Mouse (Mus musculus): ENCODE measurements around the gene Tspyl4.
"Not testable (repeated sequence)": the region's sequence is repeated elsewhere in the genome, so short reads cannot be mapped to it uniquely, and the experiment has no call there.

The Tspyl4 gene

DNA sequence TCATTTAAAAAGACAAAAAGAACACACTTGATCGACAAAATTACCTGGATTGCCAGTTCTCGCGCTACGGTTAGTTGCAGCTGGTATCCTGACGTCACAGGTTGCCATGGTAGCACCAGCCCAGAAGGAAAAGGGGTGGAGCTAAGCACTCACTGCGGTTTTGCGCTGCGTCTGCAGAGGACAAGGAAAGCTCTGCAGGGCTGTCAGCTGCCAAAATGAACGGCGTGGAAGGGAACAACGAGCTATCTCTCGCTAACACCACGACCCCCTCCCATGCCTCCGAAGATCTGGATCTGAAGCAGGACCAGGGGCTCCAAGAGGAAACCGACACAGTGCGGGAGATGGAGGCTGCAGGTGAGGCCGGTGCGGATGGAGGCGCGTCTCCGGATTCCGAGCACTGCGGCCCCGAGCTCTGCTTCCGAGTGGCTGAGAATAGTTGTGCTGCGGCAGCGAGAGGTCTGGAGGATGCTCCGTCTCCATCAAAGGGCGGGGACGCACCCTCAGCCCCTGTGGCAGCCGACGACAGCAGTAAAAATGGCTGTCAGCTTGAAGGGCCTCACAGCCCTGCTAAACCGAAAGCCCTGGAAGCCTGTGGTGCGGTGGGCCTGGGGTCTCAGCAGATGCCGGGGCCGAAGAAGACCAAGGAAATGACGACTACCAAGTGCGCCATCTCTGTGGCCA lies at the start of gene Tspyl4:
Tspyl4 (plus strand) TSS at position 144 of the 681 bp plus-strand sequence.
- DNase-seq (ENCODE audit: low spot score in 2 of 2) = peak; percentile 78 to 92

DNA sequence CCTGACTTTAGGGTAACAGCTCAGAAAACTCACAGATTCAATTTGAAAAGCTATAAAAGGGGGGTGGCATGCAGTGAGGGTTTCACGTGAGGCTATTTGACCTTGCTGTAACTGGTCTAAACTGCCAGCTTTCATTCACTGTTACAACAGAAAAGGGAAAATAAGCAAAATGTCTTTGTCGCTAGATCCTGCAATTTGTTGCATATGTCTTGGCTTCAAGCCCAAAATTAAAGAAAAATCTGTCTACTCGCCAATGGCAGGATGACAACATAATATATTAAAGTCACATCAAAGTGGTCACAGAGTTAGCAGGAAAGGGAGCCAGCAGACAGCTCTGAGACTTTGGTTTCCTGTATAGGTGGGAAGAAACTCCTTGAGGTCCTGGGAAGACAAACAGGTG lies 49.5 kb upstream of the Tspyl4 start:
- DNase-seq (ENCODE audit: low spot score in 2 of 2) = no peak

DNA sequence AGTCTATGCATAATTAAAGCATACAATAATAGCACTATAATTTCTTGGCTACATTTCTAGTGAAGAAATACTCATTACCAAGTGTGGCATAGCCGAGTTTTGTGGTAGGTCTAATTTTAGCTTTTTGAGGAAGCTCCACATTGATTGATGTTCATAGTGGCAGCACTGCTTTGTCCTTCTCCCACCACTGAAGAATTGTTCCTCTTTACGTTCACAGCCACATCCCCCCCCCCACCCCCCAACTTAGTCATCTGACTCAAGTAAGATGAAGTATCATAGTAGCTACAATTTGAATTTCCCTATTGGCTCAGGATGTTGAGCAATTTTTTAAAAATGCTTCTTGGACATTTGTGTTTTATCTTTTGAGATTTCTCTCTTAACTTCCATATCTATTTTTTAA lies 47.6 kb upstream of the Tspyl4 start:
- no peak for DNase-seq (ENCODE audit: low spot score in 2 of 2)

DNA sequence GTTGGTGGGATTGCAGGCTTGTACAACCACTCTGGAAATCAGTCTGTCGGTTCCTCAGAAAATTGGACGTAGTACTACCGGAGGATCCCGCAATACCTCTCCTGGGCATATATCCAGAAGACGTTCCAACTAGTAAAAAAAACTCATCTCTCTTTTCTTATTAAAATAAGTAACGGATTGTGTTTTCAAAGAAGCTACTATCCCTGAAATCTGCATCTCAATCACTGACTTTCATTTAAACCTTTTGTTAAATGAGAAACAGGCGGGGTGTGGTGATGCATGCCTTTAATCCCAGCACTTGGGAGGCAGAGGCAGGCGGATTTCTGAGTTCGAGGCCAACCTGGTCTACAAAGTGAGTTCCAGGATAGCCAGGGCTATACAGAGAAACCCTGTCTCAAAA lies 44.4 kb upstream of the Tspyl4 start:
- not testable (repeated sequence) for DNase-seq (ENCODE audit: low spot score in 2 of 2)

DNA sequence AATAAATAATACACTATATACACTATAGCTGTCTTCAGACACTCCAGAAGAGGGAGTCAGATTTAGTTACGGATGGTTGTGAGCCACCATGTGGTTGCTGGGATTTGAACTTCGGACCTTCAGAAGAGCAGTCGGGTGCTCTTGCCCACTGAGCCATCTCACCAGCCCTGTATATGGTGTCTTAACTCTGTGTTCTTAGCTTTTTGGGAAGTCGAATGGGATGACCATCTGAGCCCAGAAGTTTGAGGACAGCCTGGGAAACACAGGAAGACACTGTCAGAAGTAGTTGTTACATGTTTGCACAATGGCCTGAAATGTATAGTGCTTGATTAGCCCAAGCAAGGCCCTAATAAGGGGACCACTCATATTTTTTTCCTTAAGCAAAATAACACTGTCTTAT lies 32.1 kb upstream of the Tspyl4 start:
- DNase-seq (ENCODE audit: low spot score in 2 of 2) = no peak

DNA sequence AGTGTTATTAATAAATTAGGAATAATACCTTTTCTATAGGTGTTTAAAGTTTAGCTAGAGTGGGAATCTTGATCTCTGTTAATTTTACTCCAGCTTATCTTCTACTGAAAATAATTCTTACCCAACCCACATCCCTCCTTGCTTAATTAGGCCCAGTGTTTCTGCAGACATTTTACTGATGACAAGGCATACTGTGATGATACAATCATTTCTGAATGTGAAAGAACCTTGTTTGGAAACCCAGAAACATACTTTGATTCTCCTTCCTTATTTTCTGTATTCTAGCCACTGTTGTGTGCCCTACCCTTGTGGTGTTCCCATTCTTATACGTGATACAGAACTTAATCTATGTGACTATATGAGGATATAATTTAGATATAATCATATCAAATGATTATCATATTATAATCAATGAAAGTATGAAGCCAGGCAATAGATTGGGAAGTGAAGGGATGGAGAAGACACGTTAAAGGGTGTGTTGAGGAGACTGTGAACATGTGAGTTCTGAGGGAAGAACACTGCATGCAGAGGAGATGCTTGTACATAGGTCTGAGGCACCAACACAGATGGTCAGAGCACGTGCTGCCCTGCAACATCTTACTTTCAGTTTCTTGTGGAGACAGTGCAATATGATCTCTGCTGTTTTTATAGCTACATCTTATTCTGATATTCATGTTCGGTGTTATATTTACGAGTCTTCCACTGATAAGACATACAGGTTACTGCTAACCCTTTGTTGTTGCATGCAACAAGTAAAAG lies 29.8 kb upstream of the Tspyl4 start:
- no peak for DNase-seq (ENCODE audit: low spot score in 2 of 2)

DNA sequence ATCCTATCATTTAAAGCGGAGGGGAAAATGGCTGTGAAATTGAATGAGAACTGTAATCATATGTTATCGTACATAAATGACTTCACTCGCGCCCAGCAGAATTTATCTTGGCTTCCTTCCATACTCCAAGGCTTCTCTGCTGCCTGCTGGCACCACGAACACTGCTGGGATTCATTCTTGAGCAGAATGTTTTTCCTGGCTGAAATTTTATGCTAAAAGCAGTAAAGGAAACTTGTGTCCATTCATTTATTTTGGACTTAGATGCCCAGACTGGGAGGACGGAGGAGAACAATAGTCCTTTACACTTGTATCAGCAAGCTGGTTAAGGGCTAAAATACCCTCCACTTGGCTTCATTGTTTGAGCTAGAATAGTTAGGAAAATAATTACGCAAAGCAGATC lies 25.6 kb upstream of the Tspyl4 start:
- DNase-seq (ENCODE audit: low spot score in 2 of 2) = no peak

DNA sequence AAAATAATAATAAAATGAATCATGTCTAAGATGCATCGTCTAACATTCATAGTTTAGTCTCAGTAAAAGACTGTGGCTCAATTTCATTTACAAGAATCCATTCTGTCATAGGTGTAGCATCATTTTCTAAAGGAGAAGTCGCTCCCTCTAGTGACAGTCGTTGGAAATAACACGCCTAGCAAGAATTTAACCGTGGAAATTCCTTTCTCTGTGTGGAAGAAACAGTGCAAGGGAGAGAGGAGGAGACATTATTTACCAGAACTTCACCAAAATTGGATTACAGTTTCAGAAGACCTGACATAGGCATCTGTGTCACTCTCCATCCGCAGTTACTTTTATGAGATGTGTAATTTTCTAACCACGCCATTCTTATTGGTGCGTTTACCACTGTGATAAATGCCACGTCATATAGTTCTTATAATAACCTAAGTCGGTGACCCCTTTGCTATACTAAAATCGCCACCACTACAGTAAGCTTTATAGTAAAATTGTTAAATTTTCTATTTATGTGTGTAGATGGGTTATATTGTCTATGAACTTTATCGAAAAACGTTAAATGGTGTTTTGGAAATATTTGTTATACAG lies 16.6 kb upstream of the Tspyl4 start:
- DNase-seq (ENCODE audit: low spot score in 2 of 2) = peak; percentile 18 to 40

DNA sequence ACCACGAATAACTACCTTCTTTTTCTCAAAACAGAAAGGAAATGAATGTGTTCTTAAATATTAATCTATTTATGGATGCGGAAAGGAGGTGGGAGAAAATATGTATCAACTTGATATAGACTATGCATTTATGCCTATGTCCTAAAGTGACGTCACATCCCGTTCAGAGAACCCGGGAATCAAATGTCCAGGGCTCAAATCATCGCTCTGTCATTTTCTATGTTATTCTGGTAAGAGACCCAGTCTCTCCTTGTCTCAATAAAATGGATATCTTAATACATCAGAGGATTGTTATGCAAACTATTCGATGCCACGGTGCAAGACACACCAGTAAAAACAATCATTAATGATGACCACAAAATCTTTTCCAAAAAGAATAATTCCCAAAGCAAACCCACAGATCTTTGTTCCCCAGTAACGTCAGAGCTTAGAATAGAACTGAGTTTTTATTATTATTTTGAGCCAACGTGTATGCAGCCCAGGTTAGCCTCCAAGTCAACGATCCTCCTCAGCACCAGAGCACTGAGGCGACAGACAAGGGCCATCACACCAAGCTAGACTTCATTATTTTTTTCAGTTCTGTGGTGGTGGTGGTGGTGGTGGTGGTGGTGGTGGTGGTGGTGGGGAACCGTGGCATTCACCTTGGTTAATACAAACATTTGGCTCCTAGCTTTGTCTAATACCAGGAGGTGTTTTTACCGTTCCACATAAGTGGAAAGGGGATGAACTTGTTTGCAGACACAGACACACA lies 15.9 kb upstream of the Tspyl4 start:
- peak in 1 of 2 experiments; percentile 11 for DNase-seq (ENCODE audit: low spot score in 2 of 2)

DNA sequence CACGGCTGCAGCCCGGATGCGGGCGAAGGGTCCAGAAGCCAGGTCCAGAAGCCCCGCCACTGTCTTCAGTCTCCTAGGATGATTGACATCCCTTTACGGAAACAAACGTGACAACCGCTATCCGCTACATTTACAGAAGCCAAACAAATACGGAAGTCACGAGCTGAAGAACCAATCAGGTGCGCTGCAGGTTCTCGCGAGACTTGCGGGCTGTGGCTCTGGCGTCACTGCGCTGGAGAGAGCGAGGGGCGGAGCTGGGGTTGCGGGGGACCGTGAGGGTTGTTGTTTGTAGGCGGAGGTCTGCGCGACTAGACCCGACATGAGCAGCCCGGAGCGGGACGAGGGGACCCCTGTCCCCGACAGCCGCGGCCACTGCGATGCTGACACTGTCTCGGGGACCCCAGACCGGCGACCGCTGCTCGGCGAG lies 15.3 kb upstream of the Tspyl4 start, which contains the start of gene Tspyl1:
Tspyl1 (plus strand) TSS at position 229 of the 427 bp plus-strand sequence.
- DNase-seq (ENCODE audit: low spot score in 2 of 2) = peak; percentile 95 to 99

DNA sequence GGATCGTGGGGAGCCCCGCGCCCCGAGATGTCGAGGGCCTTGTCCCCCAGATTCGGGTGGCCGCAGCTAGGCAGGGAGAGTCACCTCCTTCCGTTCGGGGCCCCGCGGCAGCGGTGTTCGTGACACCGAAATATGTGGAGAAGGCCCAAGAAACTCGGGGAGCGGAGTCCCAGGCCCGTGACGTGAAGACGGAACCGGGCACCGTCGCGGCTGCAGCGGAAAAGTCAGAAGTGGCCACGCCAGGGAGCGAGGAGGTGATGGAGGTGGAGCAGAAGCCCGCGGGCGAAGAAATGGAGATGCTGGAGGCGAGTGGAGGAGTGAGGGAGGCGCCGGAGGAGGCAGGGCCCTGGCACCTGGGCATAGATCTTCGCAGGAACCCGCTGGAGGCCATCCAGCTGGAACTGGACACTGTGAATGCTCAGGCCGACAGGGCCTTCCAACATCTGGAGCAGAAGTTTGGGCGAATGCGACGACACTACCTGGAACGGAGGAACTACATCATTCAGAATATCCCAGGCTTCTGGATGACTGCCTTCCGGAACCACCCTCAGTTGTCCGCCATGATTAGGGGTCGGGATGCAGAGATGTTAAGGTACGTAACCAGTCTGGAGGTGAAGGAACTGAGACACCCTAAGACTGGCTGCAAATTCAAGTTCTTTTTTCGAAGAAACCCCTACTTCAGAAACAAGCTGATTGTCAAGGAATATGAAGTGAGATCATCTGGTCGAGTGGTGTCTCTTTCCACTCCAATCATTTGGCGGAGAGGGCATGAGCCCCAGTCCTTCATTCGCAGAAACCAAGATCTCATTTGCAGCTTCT lies 14.6 kb upstream of the Tspyl4 start:
- DNase-seq (ENCODE audit: low spot score in 2 of 2) = peak in 1 of 2 experiments; percentile 68

DNA sequence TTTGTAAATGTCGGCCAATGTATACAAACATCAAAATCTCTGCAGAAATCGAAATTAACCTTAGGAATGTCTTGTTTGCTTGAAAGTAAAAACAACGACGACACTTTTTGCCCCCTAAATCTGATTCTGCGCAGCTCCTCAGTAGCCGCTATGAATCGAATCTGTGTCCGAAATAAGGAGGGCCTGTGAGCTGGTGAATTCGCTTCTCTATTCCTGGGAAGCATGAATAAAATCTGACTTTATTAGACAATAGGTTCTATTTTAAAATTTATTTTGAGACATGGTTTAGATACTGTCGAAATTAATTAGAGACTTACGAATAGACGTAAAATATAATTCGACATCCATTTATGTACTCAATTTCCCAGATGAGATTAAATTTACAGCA lies 337 bp upstream of the Tspyl4 start:
- no peak for DNase-seq (ENCODE audit: low spot score in 2 of 2)

DNA sequence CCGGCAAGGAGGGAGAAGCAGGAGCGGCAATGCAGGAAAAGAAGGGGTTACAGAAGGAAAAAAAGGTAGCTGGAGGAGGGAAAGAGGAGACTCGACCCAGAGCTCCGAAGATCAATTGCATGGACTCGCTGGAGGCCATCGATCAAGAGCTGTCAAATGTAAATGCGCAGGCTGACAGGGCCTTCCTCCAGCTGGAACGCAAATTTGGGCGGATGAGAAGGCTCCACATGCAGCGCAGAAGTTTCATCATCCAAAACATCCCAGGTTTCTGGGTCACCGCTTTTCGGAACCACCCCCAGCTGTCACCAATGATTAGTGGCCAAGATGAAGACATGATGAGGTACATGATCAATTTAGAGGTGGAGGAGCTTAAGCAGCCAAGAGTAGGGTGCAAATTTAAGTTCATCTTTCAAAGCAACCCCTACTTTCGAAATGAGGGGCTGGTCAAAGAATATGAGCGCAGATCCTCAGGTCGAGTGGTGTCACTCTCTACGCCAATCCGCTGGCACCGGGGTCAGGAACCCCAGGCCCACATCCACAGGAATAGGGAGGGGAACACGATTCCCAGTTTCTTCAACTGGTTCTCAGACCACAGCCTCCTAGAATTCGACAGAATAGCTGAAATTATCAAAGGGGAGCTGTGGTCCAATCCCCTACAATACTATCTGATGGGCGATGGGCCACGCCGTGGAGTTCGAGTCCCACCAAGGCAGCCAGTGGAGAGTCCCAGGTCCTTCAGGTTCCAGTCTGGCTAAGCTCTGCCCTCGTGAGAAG lies 925 bp downstream of the Tspyl4 start:
- no peak for DNase-seq (ENCODE audit: low spot score in 2 of 2)

DNA sequence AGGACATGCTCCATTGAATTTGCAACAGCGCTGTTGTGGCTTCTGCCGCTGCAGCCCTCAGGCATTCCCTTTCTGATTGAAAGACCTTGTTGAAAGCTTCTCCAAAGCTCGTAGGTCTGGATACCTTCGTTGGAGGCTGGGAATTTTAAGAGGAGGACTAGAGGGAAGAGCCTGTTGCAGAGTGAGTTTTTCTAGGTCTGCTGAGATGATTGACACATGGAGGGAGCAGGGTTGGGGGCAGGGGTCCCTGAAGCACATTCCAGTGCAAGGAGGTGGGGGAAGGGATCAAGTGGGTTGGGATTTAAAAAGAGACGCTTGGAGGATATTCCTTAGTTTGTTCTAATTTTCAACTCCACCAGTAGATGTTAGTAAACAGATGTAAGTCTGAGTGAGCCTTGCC lies 3.1 kb downstream of the Tspyl4 start:
- no peak for DNase-seq (ENCODE audit: low spot score in 2 of 2)

DNA sequence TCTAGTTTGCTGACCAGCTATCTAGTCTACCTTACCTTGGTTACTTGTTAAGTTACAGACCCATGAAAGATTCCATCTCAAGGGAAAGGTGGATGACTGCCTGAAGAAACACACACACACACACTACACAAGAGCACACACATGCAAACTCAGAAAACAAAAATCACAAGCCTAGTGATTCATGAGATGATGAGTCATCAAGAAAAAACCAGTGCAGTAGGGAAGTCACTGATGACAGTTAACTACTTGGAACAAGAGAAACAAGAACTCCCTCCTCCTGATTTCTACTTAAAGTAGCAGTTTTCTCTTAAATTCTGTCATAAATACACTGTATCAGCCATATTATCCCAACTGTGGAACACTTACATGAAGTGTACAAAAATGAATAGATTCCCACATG lies 9.8 kb downstream of the Tspyl4 start:
- DNase-seq (ENCODE audit: low spot score in 2 of 2) = no peak

DNA sequence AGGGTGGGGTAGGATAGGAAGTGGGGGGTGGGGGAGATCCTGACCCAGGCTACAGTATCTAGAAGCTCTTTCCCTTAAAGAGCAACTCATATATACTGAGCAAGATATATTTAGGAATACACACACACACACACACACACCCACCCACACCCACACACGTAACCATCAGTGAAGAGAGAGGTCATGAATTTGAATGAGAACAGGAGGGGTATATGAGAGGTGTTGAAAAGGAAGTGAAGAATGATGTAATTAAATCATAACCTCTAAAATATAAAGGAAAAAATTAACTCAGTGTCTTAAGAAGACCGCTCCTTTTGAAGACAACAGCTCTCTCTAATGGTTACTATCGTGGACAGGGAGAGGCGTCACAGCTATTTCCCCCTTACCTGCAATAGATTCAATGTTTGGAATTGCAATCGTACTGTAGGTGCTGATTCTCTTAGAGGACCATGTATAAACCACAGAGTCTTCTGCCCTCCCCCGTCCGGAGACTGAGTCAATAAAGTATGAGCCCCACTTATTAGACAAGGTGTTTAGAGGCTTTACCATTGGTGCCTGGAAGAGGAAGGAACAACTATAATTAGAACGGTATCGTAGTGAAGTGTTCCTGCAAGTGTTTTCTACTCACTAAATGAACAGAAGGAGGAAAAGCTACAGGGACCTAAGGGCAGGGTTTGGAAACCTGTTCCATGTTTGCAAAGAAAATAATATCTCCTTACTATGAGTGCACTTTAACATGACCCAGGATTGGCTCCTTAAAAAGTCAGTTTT lies 12.9 kb downstream of the Tspyl4 start:
- DNase-seq (ENCODE audit: low spot score in 2 of 2) = no peak

DNA sequence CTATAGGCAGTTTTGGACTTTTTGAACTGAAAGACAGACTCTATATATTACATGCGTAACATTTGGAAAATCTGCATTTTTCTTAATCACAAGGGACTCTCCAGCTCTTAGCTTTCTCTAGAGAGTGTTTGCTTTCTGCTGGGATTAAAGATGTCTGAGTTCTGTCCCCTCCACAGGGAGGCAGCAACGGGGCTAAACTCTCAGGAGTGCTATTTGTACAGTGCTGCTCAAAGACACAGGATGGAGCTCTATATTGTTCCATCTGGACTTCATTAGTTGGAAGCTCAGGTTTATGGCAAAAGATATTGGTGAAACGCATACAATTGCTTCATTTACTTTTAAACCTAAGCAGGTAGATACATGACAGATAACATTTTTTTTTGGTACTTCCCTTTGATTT lies 15.3 kb downstream of the Tspyl4 start:
- no peak for DNase-seq (ENCODE audit: low spot score in 2 of 2)

DNA sequence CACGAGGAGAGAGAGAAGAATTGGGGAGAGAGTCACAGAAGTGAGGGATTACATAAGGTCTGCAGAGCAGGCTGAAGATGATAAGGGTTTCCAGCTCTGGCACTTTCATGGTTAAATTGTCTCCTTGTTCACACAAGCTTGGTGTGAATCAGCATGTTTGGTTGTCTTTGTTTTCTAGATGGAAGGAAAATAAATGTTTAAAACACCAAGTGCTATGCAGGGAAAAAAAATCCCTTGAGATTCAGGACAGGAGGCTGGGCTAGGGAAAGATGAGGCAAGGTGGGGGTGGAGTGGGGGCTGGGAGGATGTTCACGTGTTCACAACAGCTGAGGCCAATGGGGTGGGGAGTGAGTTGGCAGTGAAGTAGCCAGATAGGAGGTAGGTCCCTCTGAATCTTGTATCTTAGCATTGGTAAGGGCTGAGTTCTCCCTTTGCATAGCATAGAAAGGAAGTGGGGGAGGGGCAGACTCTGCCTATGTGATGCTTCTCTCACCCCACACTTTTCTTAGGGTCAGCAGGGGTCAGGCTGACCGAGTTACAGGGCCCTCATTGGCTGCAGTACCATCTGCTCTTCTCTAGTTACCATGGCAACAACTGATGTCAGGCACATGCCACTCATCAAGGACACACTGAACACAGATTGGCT lies 19.5 kb downstream of the Tspyl4 start:
- DNase-seq (ENCODE audit: low spot score in 2 of 2) = no peak

DNA sequence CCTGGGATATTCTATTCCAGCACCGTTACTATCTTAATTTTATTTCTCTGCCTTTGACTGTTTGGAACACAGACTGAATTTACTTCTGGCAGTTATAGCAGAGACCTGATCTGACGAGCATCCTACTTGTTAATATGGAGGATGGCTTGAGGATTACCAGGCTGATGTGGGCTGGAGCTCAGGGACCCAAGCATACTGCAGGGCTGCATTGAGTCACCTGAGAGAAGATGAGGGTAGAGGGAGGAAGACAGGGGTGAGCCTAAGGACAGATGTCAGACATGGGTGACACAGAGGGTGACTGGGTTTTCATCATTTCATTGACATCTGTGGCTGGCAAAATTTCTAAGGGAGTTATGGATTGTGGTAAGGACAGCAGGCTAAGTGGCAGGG lies 20.0 kb downstream of the Tspyl4 start:
- DNase-seq (ENCODE audit: low spot score in 2 of 2) = no peak
